Mouse (Mus musculus): ENCODE data around the gene Nppb. TPM values are rescaled to one million over a fixed set of nuclear protein-coding genes. Genes with fewer than 3 reads are reported as not detected.

The Nppb gene
- polyA plus RNA-seq (2015; fragmentation: Nextera tagmentation; extraction: Ambion mirVana): not detected in 2 replicates

- Histone ChIP-seq H3K4me1 (ENCODE audit: control insufficient read depth, insufficient read depth, low read length) (no peaks in the 10 kb centered on the region), H3K9me3 (replicated peaks; ENCODE audit: control insufficient read depth, low read length, poor library complexity, severe bottlenecking) (no peaks in the 10 kb centered on the region), H3K27ac (ENCODE audit: low read length) (no peak within 1 kb of the TSS), H3K9ac (ENCODE audit: low read depth, low read length) (no peak within 1 kb of the TSS), H3K27me3 (ENCODE audit: control insufficient read depth, insufficient read depth, low read depth, low read length) (no peaks in the 10 kb centered on the region), H3K4me2 (ENCODE audit: low read length) (no peak within 1 kb of the TSS), H3K4me3 (ENCODE audit: low read depth, low read length) (no peak within 1 kb of the TSS), H3K36me3 (ENCODE audit: control insufficient read depth, insufficient read depth, low read length) (no peaks in the 10 kb centered on the region)
- whole genome bisulfite sequencing: 36% methylated on average over 20 of the region's 20 CpGs
- no peak for ATAC-seq
These were observed at the start of gene Nppb for GRCm38 (mm10) chr4:147985205-147986132. Nppb (plus strand) TSS chr4:147985788.

- Histone ChIP-seq H3K36me3 (ENCODE audit: control insufficient read depth, insufficient read depth, low read length) (no peaks in the 10 kb centered on the region), H3K4me2 (ENCODE audit: low read length) (peak overlapping the region; percentile 85), H3K27ac (ENCODE audit: low read length) (no peak overlapping the region), H3K27me3 (ENCODE audit: control insufficient read depth, insufficient read depth, low read depth, low read length) (peaks cover 2% of the 10 kb centered on the region; the same call in 1 of the 2 replicates), H3K9ac (ENCODE audit: low read depth, low read length) (peak overlapping the region; percentile 67), H3K4me1 (ENCODE audit: control insufficient read depth, insufficient read depth, low read length) (peaks cover 2% of the 10 kb centered on the region; the same call in 1 of the 2 replicates), H3K9me3 (replicated peaks; ENCODE audit: control insufficient read depth, low read length, poor library complexity, severe bottlenecking) (no peaks in the 10 kb centered on the region), H3K4me3 (ENCODE audit: low read depth, low read length) (peak overlapping the region; percentile 54)
- no peak for ATAC-seq
- 22% methylated on average over 9 of the region's 9 CpGs for WGBS
These were observed 49.7 kb upstream of the Nppb start for GRCm38 (mm10) chr4:147935904-147936303.

- H3K4me2 ChIP-seq (ENCODE audit: low read length): peak within 1 kb of the TSS; percentile 85
- ATAC-seq: peak; percentile 57
- H3K9ac ChIP-seq (ENCODE audit: low read depth, low read length): peak within 1 kb of the TSS; percentile 67
- H3K27ac ChIP-seq (ENCODE audit: low read length): no peak within 1 kb of the TSS
- H3K9me3 ChIP-seq (replicated peaks; ENCODE audit: control insufficient read depth, low read length, poor library complexity, severe bottlenecking): no peaks in the 10 kb centered on the region
- no peaks in the 10 kb centered on the region for H3K36me3 ChIP-seq (ENCODE audit: control insufficient read depth, insufficient read depth, low read length)
- H3K27me3 ChIP-seq (ENCODE audit: control insufficient read depth, insufficient read depth, low read depth, low read length): peaks cover 2% of the 10 kb centered on the region; the same call in 1 of the 2 replicates
- WGBS: under 1% methylated on average over 50 of the region's 51 CpGs
- peaks cover 3% of the 10 kb centered on the region for H3K4me1 ChIP-seq (ENCODE audit: control insufficient read depth, insufficient read depth, low read length)
- peak within 1 kb of the TSS; percentile 54 for H3K4me3 ChIP-seq (ENCODE audit: low read depth, low read length)
These were observed 49.1 kb upstream of the Nppb start, which contains the start of gene Plod1 for GRCm38 (mm10) chr4:147936331-147936954. Plod1 (minus strand) TSS chr4:147936767.

- 37% methylated on average over 3 of the region's 3 CpGs for WGBS
- ATAC-seq: no peak
- Histone ChIP-seq H3K27ac (ENCODE audit: low read length) (no peak overlapping the region), H3K9ac (ENCODE audit: low read depth, low read length) (no peak overlapping the region), H3K27me3 (ENCODE audit: control insufficient read depth, insufficient read depth, low read depth, low read length) (peaks cover 2% of the 10 kb centered on the region; the same call in 1 of the 2 replicates), H3K4me1 (ENCODE audit: control insufficient read depth, insufficient read depth, low read length) (peaks cover 8% of the 10 kb centered on the region), H3K4me3 (ENCODE audit: low read depth, low read length) (peak overlapping the region; percentile 54), H3K36me3 (ENCODE audit: control insufficient read depth, insufficient read depth, low read length) (no peaks in the 10 kb centered on the region), H3K4me2 (ENCODE audit: low read length) (peak overlapping the region; percentile 85), H3K9me3 (replicated peaks; ENCODE audit: control insufficient read depth, low read length, poor library complexity, severe bottlenecking) (no peaks in the 10 kb centered on the region)
These were observed 48.6 kb upstream of the Nppb start for GRCm38 (mm10) chr4:147937021-147937420.

GRCm38 (mm10) chr4:147937486-147937885, 48.1 kb upstream of the Nppb start:
- no peak overlapping the region for H3K27ac ChIP-seq (ENCODE audit: low read length)
- WGBS: 46% methylated on average over 5 of the region's 5 CpGs
- H3K4me3 ChIP-seq (ENCODE audit: low read depth, low read length): no peak overlapping the region
- no peak for ATAC-seq
- no peaks in the 10 kb centered on the region for H3K36me3 ChIP-seq (ENCODE audit: control insufficient read depth, insufficient read depth, low read length)
- H3K27me3 ChIP-seq (ENCODE audit: control insufficient read depth, insufficient read depth, low read depth, low read length): peaks cover 2% of the 10 kb centered on the region; the same call in 1 of the 2 replicates
- no peak overlapping the region for H3K9ac ChIP-seq (ENCODE audit: low read depth, low read length)
- H3K9me3 ChIP-seq (replicated peaks; ENCODE audit: control insufficient read depth, low read length, poor library complexity, severe bottlenecking): no peaks in the 10 kb centered on the region
- no peak overlapping the region for H3K4me2 ChIP-seq (ENCODE audit: low read length)
- H3K4me1 ChIP-seq (ENCODE audit: control insufficient read depth, insufficient read depth, low read length): peaks cover 13% of the 10 kb centered on the region

GRCm38 (mm10) chr4:147938148-147939096, 47.2 kb upstream of the Nppb start:
- no peak overlapping the region for H3K4me2 ChIP-seq (ENCODE audit: low read length)
- H3K9ac ChIP-seq (ENCODE audit: low read depth, low read length): no peak overlapping the region
- peaks cover 21% of the 10 kb centered on the region for H3K4me1 ChIP-seq (ENCODE audit: control insufficient read depth, insufficient read depth, low read length)
- no peak overlapping the region for H3K27ac ChIP-seq (ENCODE audit: low read length)
- H3K4me3 ChIP-seq (ENCODE audit: low read depth, low read length): no peak overlapping the region
- no peaks in the 10 kb centered on the region for H3K36me3 ChIP-seq (ENCODE audit: control insufficient read depth, insufficient read depth, low read length)
- ATAC-seq: no peak
- 80% methylated on average over 14 of the region's 14 CpGs for WGBS
- peaks cover 2% of the 10 kb centered on the region; the same call in 1 of the 2 replicates for H3K27me3 ChIP-seq (ENCODE audit: control insufficient read depth, insufficient read depth, low read depth, low read length)
- H3K9me3 ChIP-seq (replicated peaks; ENCODE audit: control insufficient read depth, low read length, poor library complexity, severe bottlenecking): no peaks in the 10 kb centered on the region

- WGBS: 59% methylated on average over 9 of the region's 9 CpGs
- H3K4me2 ChIP-seq (ENCODE audit: low read length): peak overlapping the region; percentile 87
- H3K4me3 ChIP-seq (ENCODE audit: low read depth, low read length): no peak overlapping the region
- H3K9me3 ChIP-seq (replicated peaks; ENCODE audit: control insufficient read depth, low read length, poor library complexity, severe bottlenecking): no peaks in the 10 kb centered on the region
- H3K27me3 ChIP-seq (ENCODE audit: control insufficient read depth, insufficient read depth, low read depth, low read length): peaks cover 2% of the 10 kb centered on the region; the same call in 1 of the 2 replicates
- peak overlapping the region; percentile 18; the same call in 1 of the 2 replicates for H3K27ac ChIP-seq (ENCODE audit: low read length)
- H3K9ac ChIP-seq (ENCODE audit: low read depth, low read length): no peak overlapping the region
- peaks cover 21% of the 10 kb centered on the region for H3K4me1 ChIP-seq (ENCODE audit: control insufficient read depth, insufficient read depth, low read length)
- ATAC-seq: no peak
- peaks cover 12% of the 10 kb centered on the region for H3K36me3 ChIP-seq (ENCODE audit: control insufficient read depth, insufficient read depth, low read length)
These were observed 45.5 kb upstream of the Nppb start for GRCm38 (mm10) chr4:147940111-147940510.

- Histone ChIP-seq H3K9ac (ENCODE audit: low read depth, low read length) (peak within 1 kb of the TSS; percentile 82), H3K4me3 (ENCODE audit: low read depth, low read length) (peak within 1 kb of the TSS; percentile 78), H3K4me2 (ENCODE audit: low read length) (peak within 1 kb of the TSS; percentile 87), H3K4me1 (ENCODE audit: control insufficient read depth, insufficient read depth, low read length) (peaks cover 21% of the 10 kb centered on the region), H3K27ac (ENCODE audit: low read length) (peak within 1 kb of the TSS; percentile 51; the same call in 1 of the 2 replicates), H3K36me3 (ENCODE audit: control insufficient read depth, insufficient read depth, low read length) (peaks cover 17% of the 10 kb centered on the region), H3K27me3 (ENCODE audit: control insufficient read depth, insufficient read depth, low read depth, low read length) (peaks cover 2% of the 10 kb centered on the region; the same call in 1 of the 2 replicates), H3K9me3 (replicated peaks; ENCODE audit: control insufficient read depth, low read length, poor library complexity, severe bottlenecking) (no peaks in the 10 kb centered on the region)
- peak; percentile 61 for ATAC-seq
- WGBS: 1% methylated on average over 29 of the region's 35 CpGs
These were observed 45.0 kb upstream of the Nppb start, which contains the start of gene 2510039O18Rik for GRCm38 (mm10) chr4:147940576-147941044. 2510039O18Rik (plus strand) TSS chr4:147940895.
